Mouse (Mus musculus): ENCODE results near the gene Gfap. TPM values are rescaled to one million over a fixed set of nuclear protein-coding genes. Genes with fewer than 3 reads are reported as not detected.

The Gfap gene
- polyA plus RNA-seq, 1 experiment from 2014 or later: 1.1 TPM

DNA sequence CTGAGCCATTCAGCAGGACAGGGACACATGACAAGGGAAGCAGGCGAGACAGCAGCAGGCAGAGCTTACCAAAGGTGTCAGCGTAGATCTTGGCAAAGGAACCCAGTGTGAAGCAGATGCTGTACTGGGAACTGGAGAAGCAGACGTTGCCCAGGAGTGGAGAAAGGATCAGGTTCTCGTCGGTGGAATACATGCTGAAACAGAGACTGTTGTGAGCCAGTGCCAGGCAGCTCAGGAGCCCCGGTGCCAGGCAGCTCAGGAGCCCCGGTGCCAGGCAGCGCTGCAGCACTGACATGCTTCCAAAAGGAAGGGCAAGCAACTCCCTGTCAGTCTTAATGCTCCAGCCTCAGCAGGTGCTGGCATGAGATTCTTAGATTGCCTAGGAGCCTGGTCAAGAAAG lies 40.8 kb downstream of the Gfap start:
- H3K27ac ChIP-seq (replicated peaks): no peak overlapping the region
- peaks cover 15% of the 10 kb centered on the region for H3K36me3 ChIP-seq (ENCODE audit: control insufficient read depth, insufficient read depth, low read length)

DNA sequence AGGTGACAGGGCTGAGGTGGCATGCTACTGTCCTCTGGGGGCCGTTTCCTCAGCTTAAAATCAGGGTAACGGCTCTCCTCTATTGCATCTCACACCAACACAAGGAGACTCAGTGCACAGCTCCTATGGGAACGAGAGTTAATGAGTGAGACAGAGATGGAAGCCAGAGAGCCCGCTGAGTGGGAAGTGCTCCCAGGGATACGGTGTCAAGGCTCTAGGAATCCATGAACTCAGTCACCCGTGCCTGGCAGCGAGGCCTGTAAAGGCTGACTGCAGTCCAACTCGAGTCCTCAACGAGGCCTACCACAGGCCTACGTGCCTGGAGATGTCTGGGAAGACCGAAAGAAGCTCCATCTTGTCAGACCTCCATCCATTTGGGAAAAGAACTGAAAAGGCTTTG lies 41.8 kb downstream of the Gfap start:
- no peak overlapping the region for H3K9ac ChIP-seq (ENCODE audit: low read length)
- TF ChIP-seq EP300 (optimal IDR thresholded peaks at IDR 0.05) (no peak), CTCF (IDR thresholded peaks at IDR 0.05; ENCODE audit: low read depth) (no peak)
- H3K4me3 ChIP-seq (ENCODE audit: low read depth, low read length): no peak overlapping the region
- no peaks in the 10 kb centered on the region for H3K9me3 ChIP-seq (ENCODE audit: control insufficient read depth, low read length)
- H3K27me3 ChIP-seq (ENCODE audit: control insufficient read depth, insufficient read depth, low read length): no peaks in the 10 kb centered on the region
- H3K27ac ChIP-seq (replicated peaks): no peak overlapping the region
- H3K36me3 ChIP-seq (ENCODE audit: control insufficient read depth, insufficient read depth, low read length): peaks cover 21% of the 10 kb centered on the region
- ATAC-seq (ENCODE audit: low FRiP score, low TSS enrichment) (no peak), DNase-seq (ENCODE audit: low spot score) (no peak)
- no peaks in the 10 kb centered on the region for H3K4me1 ChIP-seq (replicated peaks; ENCODE audit: control insufficient read depth, insufficient read depth)
- WGBS: 91% methylated on average over 11 of the region's 11 CpGs
- no peak overlapping the region for H3K4me2 ChIP-seq (replicated peaks; ENCODE audit: low read depth)

More for the DNA sequence above, 40.8 kb downstream of the Gfap start:
- DNase-seq (ENCODE audit: low spot score) (no peak), ATAC-seq (ENCODE audit: low FRiP score, low TSS enrichment) (no peak)
- TF ChIP-seq EP300 (optimal IDR thresholded peaks at IDR 0.05) (no peak), CTCF (IDR thresholded peaks at IDR 0.05; ENCODE audit: low read depth) (no peak)
- no peaks in the 10 kb centered on the region for H3K9me3 ChIP-seq (ENCODE audit: control insufficient read depth, low read length)
- WGBS: 91% methylated on average over 8 of the region's 8 CpGs
- H3K27me3 ChIP-seq (ENCODE audit: control insufficient read depth, insufficient read depth, low read length): no peaks in the 10 kb centered on the region
- no peaks in the 10 kb centered on the region for H3K4me1 ChIP-seq (replicated peaks; ENCODE audit: control insufficient read depth, insufficient read depth)
- no peak overlapping the region for H3K9ac ChIP-seq (ENCODE audit: low read length)
- no peak overlapping the region for H3K4me3 ChIP-seq (ENCODE audit: low read depth, low read length)
- no peak overlapping the region for H3K4me2 ChIP-seq (replicated peaks; ENCODE audit: low read depth)

DNA sequence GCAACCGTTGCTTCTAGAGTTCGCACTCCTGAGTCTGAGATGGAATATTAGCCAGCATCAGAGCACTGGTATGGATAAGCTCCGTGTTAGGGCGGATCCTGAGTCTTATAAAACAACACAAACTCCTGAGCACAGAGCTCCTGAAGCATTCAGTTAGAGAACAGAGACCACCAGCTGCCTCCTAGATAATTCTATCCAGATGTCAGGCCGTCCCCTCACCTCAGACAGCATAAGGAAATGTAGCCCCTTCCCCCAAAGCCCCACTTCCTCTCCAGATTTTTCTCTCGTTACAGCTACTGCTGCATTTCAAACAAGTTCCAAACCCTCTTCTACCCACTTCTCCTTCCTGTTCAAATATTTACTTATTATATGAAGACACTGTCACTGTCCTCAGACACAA lies 44.8 kb downstream of the Gfap start:
- TF ChIP-seq EP300 (optimal IDR thresholded peaks at IDR 0.05) (no peak), CTCF (IDR thresholded peaks at IDR 0.05; ENCODE audit: low read depth) (no peak)
- no peak for DNase-seq (ENCODE audit: low spot score)
- H3K9me3 ChIP-seq (ENCODE audit: control insufficient read depth, low read length): no peaks in the 10 kb centered on the region
- no peaks in the 10 kb centered on the region for H3K4me1 ChIP-seq (replicated peaks; ENCODE audit: control insufficient read depth, insufficient read depth)
- no peak for ATAC-seq (ENCODE audit: low FRiP score, low TSS enrichment)
- no peak overlapping the region for H3K9ac ChIP-seq (ENCODE audit: low read length)
- WGBS: 84% methylated on average over 6 of the region's 6 CpGs
- no peaks in the 10 kb centered on the region for H3K27me3 ChIP-seq (ENCODE audit: control insufficient read depth, insufficient read depth, low read length)
- no peak overlapping the region for H3K4me2 ChIP-seq (replicated peaks; ENCODE audit: low read depth)
- H3K4me3 ChIP-seq (ENCODE audit: low read depth, low read length): no peak overlapping the region
- H3K36me3 ChIP-seq (ENCODE audit: control insufficient read depth, insufficient read depth, low read length): peaks cover 21% of the 10 kb centered on the region
- no peak overlapping the region for H3K27ac ChIP-seq (replicated peaks)

DNA sequence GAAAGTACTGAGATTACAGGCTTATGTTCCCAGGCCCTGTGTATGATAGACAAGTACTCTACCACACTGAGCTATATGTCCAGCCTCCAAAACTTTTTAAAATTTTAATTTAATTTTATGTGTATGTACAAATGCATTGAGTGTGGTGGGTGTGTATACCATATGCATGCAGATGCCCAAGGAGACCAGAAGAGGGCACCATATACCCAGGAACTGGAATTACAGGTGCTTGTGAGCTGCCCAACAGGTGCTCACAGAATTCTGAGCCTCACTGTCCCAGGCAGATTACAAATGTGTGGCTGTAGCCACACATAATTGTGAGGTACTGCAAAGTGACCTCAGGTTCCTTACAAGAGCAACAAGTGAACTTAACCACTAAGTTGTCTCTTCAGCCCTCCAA lies 47.0 kb downstream of the Gfap start:
- Histone ChIP-seq H3K4me3 (ENCODE audit: low read depth, low read length) (no peak overlapping the region), H3K4me1 (replicated peaks; ENCODE audit: control insufficient read depth, insufficient read depth) (no peaks in the 10 kb centered on the region), H3K27ac (replicated peaks) (no peak overlapping the region), H3K4me2 (replicated peaks; ENCODE audit: low read depth) (no peak overlapping the region), H3K9ac (ENCODE audit: low read length) (no peak overlapping the region), H3K9me3 (ENCODE audit: control insufficient read depth, low read length) (no peaks in the 10 kb centered on the region), H3K27me3 (ENCODE audit: control insufficient read depth, insufficient read depth, low read length) (no peaks in the 10 kb centered on the region), H3K36me3 (ENCODE audit: control insufficient read depth, insufficient read depth, low read length) (peaks cover 21% of the 10 kb centered on the region)
- DNase-seq (ENCODE audit: low spot score): no peak
- no peak for TF ChIP-seq EP300 (optimal IDR thresholded peaks at IDR 0.05)
- peak; percentile 62 for TF ChIP-seq CTCF (IDR thresholded peaks at IDR 0.05; ENCODE audit: low read depth)
- ATAC-seq (ENCODE audit: low FRiP score, low TSS enrichment): no peak

DNA sequence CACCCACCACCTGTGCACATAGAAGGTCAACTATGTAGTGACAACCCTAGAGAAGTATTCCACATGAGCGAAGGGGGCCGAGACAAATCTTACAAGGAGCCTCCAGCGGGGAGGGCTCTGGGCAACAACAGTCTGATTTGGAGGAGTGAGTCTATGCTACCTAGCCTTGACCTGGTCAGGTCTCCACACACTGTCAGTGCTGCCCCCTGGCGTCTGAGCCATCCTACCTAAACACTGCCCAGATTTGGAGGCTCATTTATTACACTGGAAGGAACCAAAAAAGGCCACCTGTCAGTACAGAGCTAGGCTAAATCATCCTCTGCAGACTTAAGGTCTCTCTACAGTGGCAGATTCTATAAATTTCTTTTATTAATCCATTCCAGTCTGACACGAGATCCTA lies 48.8 kb downstream of the Gfap start:
- H3K4me2 ChIP-seq (replicated peaks; ENCODE audit: low read depth): no peak overlapping the region
- DNase-seq (ENCODE audit: low spot score) (peak; percentile 74), ATAC-seq (ENCODE audit: low FRiP score, low TSS enrichment) (peak; percentile 59; the same call in 1 of the 2 replicates)
- no peak overlapping the region for H3K4me3 ChIP-seq (ENCODE audit: low read depth, low read length)
- H3K9me3 ChIP-seq (ENCODE audit: control insufficient read depth, low read length): no peaks in the 10 kb centered on the region
- no peaks in the 10 kb centered on the region for H3K27me3 ChIP-seq (ENCODE audit: control insufficient read depth, insufficient read depth, low read length)
- TF ChIP-seq EP300 (optimal IDR thresholded peaks at IDR 0.05): no peak
- TF ChIP-seq CTCF (IDR thresholded peaks at IDR 0.05; ENCODE audit: low read depth): peak; percentile 79
- H3K27ac ChIP-seq (replicated peaks): no peak overlapping the region
- no peak overlapping the region for H3K9ac ChIP-seq (ENCODE audit: low read length)
- no peaks in the 10 kb centered on the region for H3K4me1 ChIP-seq (replicated peaks; ENCODE audit: control insufficient read depth, insufficient read depth)
- H3K36me3 ChIP-seq (ENCODE audit: control insufficient read depth, insufficient read depth, low read length): peaks cover 28% of the 10 kb centered on the region
- WGBS: 65% methylated on average over 5 of the region's 5 CpGs

DNA sequence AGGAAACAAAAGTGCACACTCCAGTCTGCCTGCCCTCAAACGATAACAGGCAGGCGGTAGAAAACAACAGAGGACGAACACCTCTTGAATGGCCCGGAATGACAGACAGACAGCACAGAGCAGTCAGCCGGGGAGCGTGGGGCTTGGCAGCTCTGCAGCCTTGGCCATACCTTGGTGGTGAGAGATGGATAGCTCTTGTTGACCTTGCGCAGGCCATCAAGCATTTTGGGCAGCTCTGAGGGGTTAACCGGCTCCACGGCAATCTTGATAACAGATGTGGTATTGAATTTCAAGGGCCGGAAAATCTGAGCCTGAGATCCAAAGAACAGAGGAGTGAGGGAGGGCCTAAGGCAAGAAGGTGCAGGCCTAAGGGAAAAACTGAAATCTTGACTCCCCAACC lies 54.8 kb downstream of the Gfap start:
- DNase-seq (ENCODE audit: low spot score) (no peak), ATAC-seq (ENCODE audit: low FRiP score, low TSS enrichment) (no peak)
- H3K4me1 ChIP-seq (replicated peaks; ENCODE audit: control insufficient read depth, insufficient read depth): no peaks in the 10 kb centered on the region
- TF ChIP-seq CTCF (IDR thresholded peaks at IDR 0.05; ENCODE audit: low read depth) (no peak), EP300 (optimal IDR thresholded peaks at IDR 0.05) (no peak)
- no peak overlapping the region for H3K27ac ChIP-seq (replicated peaks)
- H3K36me3 ChIP-seq (ENCODE audit: control insufficient read depth, insufficient read depth, low read length): peaks cover 46% of the 10 kb centered on the region
- H3K4me3 ChIP-seq (ENCODE audit: low read depth, low read length): no peak overlapping the region
- H3K27me3 ChIP-seq (ENCODE audit: control insufficient read depth, insufficient read depth, low read length): no peaks in the 10 kb centered on the region
- WGBS: 76% methylated on average over 10 of the region's 10 CpGs
- no peak overlapping the region for H3K4me2 ChIP-seq (replicated peaks; ENCODE audit: low read depth)
- H3K9me3 ChIP-seq (ENCODE audit: control insufficient read depth, low read length): no peaks in the 10 kb centered on the region
- H3K9ac ChIP-seq (ENCODE audit: low read length): no peak overlapping the region
